29 mouse cellular contexts compared by ENCODE assay signal in genomic region chr9:72632198-72632597, GRCm38 (mm10). TPM values are rescaled to one million over a fixed set of nuclear protein-coding genes. Genes with fewer than 3 reads are reported as not detected.
DNase-seq lines count a peak whose midpoint lies in the region; ATAC-seq lines count a peak whose summit lies in the region.
"Had no signal": no experiment of that assay in that cellular context is flagged by ENCODE, and none has a peak within 500 bp of the region (broad histone marks: within the 10 kb centered on the region; RNA-seq: fewer than 3 reads in every experiment).

No protein-coding gene starts in this region.

- no peak overlapping the region for H3K4me2 ChIP-seq in heart, embryonic 12.5 days
- no peak overlapping the region for H3K4me2 ChIP-seq in heart, embryonic 15.5 days
- no peak overlapping the region for H3K4me2 ChIP-seq in limb, embryonic 11.5 days (ENCODE audit: low read depth, severe bottlenecking)
- H3K4me2 ChIP-seq: embryonic facial prominence, embryonic 13.5 days; forebrain, embryonic 12.5 days; forebrain, embryonic 15.5 days; hindbrain, embryonic 13.5 days; intestine, embryonic 15.5 days had no signal

- no peak overlapping the region for H3K4me3 ChIP-seq in heart, embryonic 12.5 days
- H3K4me3 ChIP-seq in heart, embryonic 15.5 days, result no peak overlapping the region
- H3K4me3 ChIP-seq in limb, embryonic 11.5 days (ENCODE audit: low read depth, low read length), result no peak overlapping the region
- H3K4me3 ChIP-seq in limb, embryonic 10.5 days, result no peak overlapping the region
- H3K4me3 ChIP-seq: embryonic facial prominence, embryonic 10.5 days; embryonic facial prominence, embryonic 13.5 days; erythroblast, embryonic 14.5 days; forebrain, embryonic 12.5 days; forebrain, embryonic 15.5 days; heart, adult 2 months; hindbrain, embryonic 10.5 days; hindbrain, embryonic 13.5 days; intestine, embryonic 15.5 days had no signal

- no peak for ATAC-seq in heart, embryonic 12.5 days (ENCODE audit: insufficient number of reproducible peaks, low FRiP score)
- ATAC-seq in heart, embryonic 15.5 days (replicated peaks; ENCODE audit: insufficient number of reproducible peaks, insufficient read depth, low FRiP score, low read depth), result no peak
- no peak for ATAC-seq in limb, embryonic 11.5 days (ENCODE audit: insufficient number of reproducible peaks, low FRiP score, low TSS enrichment, low read depth)
- ATAC-seq: activated CD4-positive, CD25-positive, alpha-beta regulatory T cell, adult 4 months; forebrain, embryonic 15.5 days; hindbrain, embryonic 16.5 days; intestine, embryonic 15.5 days had no signal

- no peaks in the 10 kb centered on the region for H3K27me3 ChIP-seq in heart, embryonic 12.5 days (replicated peaks)
- H3K27me3 ChIP-seq in heart, embryonic 15.5 days, result no peaks in the 10 kb centered on the region
- no peaks in the 10 kb centered on the region for H3K27me3 ChIP-seq in limb, embryonic 11.5 days (ENCODE audit: control insufficient read depth, insufficient read depth, low read length)
- no peaks in the 10 kb centered on the region for H3K27me3 ChIP-seq in limb, embryonic 10.5 days (ENCODE audit: low read depth, poor library complexity, severe bottlenecking)
- H3K27me3 ChIP-seq: embryonic facial prominence, embryonic 13.5 days; forebrain, embryonic 12.5 days; forebrain, embryonic 15.5 days; hindbrain, embryonic 13.5 days; intestine, embryonic 15.5 days had no signal

- H3K4me1 ChIP-seq in heart, embryonic 12.5 days (replicated peaks), result peaks cover 16% of the 10 kb centered on the region
- H3K4me1 ChIP-seq in heart, embryonic 15.5 days (replicated peaks), result peaks cover 23% of the 10 kb centered on the region
- H3K4me1 ChIP-seq in limb, embryonic 11.5 days (ENCODE audit: control insufficient read depth, insufficient read depth, low read length), result no peaks in the 10 kb centered on the region
- H3K4me1 ChIP-seq in limb, embryonic 10.5 days, result no peaks in the 10 kb centered on the region

- H3K27ac ChIP-seq in heart, embryonic 12.5 days (ENCODE audit: poor library complexity, severe bottlenecking), result no peak overlapping the region
- peak overlapping the region; percentile 54 for H3K27ac ChIP-seq in heart, embryonic 15.5 days
- no peak overlapping the region for H3K27ac ChIP-seq in limb, embryonic 11.5 days (replicated peaks; ENCODE audit: low read depth, low read length)
- H3K27ac ChIP-seq in limb, embryonic 10.5 days, result no peak overlapping the region
- H3K27ac ChIP-seq: embryonic facial prominence, embryonic 10.5 days; embryonic facial prominence, embryonic 13.5 days; forebrain, embryonic 12.5 days; forebrain, embryonic 15.5 days; heart, adult 2 months; hindbrain, embryonic 10.5 days; hindbrain, embryonic 13.5 days; intestine, embryonic 15.5 days had no signal

- DNase-seq in heart, adult 11 months, result peak; percentile 14
- DNase-seq in heart, postnatal 14 days, result no peak
- peak; percentile 11 for DNase-seq in limb, embryonic 11.5 days (ENCODE audit: low spot score)
- DNase-seq in limb, embryonic 10.5 days (ENCODE audit: low spot score), result no peak
- peak; percentile 41 for DNase-seq in yolk sac, embryonic 10.5 days (ENCODE audit: low spot score)
- DNase-seq in thymus, postnatal 10 days (ENCODE audit: low spot score in 2 of 2), result no peak
- DNase-seq: adrenal gland, adult 8-10 months; adrenal gland, postnatal 25 days; cerebellum, adult 11-12 months; cerebellum, adult 8-10 months; cerebellum, postnatal 10 days; cerebellum, postnatal 36 days; embryo, embryonic 11 days; gastrocnemius, postnatal 25 days; heart, adult 2 months; heart, postnatal 10 days; kidney, adult 11 months had no signal

- WGBS in heart, embryonic 12.5 days, result 4% methylated on average over 1 of the region's 1 CpGs
- 15% methylated on average over 1 of the region's 1 CpGs for WGBS in heart, embryonic 15.5 days
- WGBS in limb, embryonic 11.5 days, result 26% methylated on average over 1 of the region's 1 CpGs
- WGBS in limb, embryonic 10.5 days, result 30% methylated on average over 1 of the region's 1 CpGs

- no peak overlapping the region for H3K9ac ChIP-seq in heart, embryonic 12.5 days
- H3K9ac ChIP-seq in heart, embryonic 15.5 days, result no peak overlapping the region
- no peak overlapping the region for H3K9ac ChIP-seq in limb, embryonic 11.5 days (ENCODE audit: low read length)
- H3K9ac ChIP-seq: embryonic facial prominence, embryonic 13.5 days; forebrain, embryonic 12.5 days; forebrain, embryonic 15.5 days; hindbrain, embryonic 13.5 days; intestine, embryonic 15.5 days had no signal

- no peaks in the 10 kb centered on the region for H3K36me3 ChIP-seq in heart, embryonic 12.5 days
- H3K36me3 ChIP-seq in heart, embryonic 15.5 days, result no peaks in the 10 kb centered on the region
- H3K36me3 ChIP-seq in limb, embryonic 11.5 days (ENCODE audit: control insufficient read depth, insufficient read depth, low read length), result no peaks in the 10 kb centered on the region
- no peaks in the 10 kb centered on the region for H3K36me3 ChIP-seq in limb, embryonic 10.5 days
- H3K36me3 ChIP-seq: embryonic facial prominence, embryonic 10.5 days; embryonic facial prominence, embryonic 13.5 days; forebrain, embryonic 12.5 days; forebrain, embryonic 15.5 days; hindbrain, embryonic 10.5 days; hindbrain, embryonic 13.5 days; intestine, embryonic 15.5 days had no signal

- H3K9me3 ChIP-seq in heart, embryonic 12.5 days (replicated peaks), result no peaks in the 10 kb centered on the region
- H3K9me3 ChIP-seq in heart, embryonic 15.5 days (replicated peaks), result no peaks in the 10 kb centered on the region
- no peaks in the 10 kb centered on the region for H3K9me3 ChIP-seq in limb, embryonic 11.5 days (ENCODE audit: control insufficient read depth, low read length)
- no peaks in the 10 kb centered on the region for H3K9me3 ChIP-seq in limb, embryonic 10.5 days (replicated peaks)
- H3K9me3 ChIP-seq: embryonic facial prominence, embryonic 10.5 days; embryonic facial prominence, embryonic 13.5 days; forebrain, embryonic 12.5 days; forebrain, embryonic 15.5 days; hindbrain, embryonic 10.5 days; hindbrain, embryonic 13.5 days; intestine, embryonic 15.5 days had no signal

- intact Hi-C loops in heart, postnatal 14 days (cut with DNase I), result no loop called here

RNA-seq across cellular contexts. Expression of gene Nedd4, which starts 29.9 kb away (rescaled TPM):
- 624 and 643 TPM in 2 replicates for polyA plus RNA-seq in heart, embryonic 12.5 days (2016; fragmentation: Nextera tagmentation; extraction: Ambion mirVana)
- 450 and 481 TPM in 2 replicates for polyA plus RNA-seq in heart, embryonic 15.5 days (2015; fragmentation: Nextera tagmentation; extraction: Ambion mirVana)
- 100 to 1,000 TPM; 405 to 416 TPM for total RNA-seq in heart, postnatal 14 days (2021)
- polyA plus RNA-seq in limb, embryonic 11.5 days (2014; fragmentation: Nextera tagmentation; extraction: Ambion mirVana), result 815 and 849 TPM in 2 replicates
- 565 and 690 TPM in 2 replicates for polyA plus RNA-seq in limb, embryonic 10.5 days (2016; fragmentation: Nextera tagmentation; extraction: Ambion mirVana)

Comparison
In these comparisons a context has a peak if more than half of its experiments do, and no peak if none do; other contexts are left out.
1. DNase-seq: peak in heart, adult 11 months (single experiment), limb, embryonic 11.5 days (single experiment) and yolk sac, embryonic 10.5 days (single experiment); none in heart, postnatal 14 days (0 of 2), limb, embryonic 10.5 days (single experiment) and thymus, postnatal 10 days (0 of 2).